Mouse (Mus musculus): ENCODE data around the gene Rab11fip5. TPM values are rescaled to one million over a fixed set of nuclear protein-coding genes. Genes with fewer than 3 reads are reported as not detected.

Gene Rab11fip5
- 10 to 100 TPM; 22.7 to 47.7 TPM for total RNA-seq (2021)
- polyA plus RNA-seq (2012; rRNA removed): 33.7 and 35.4 TPM in 2 replicates
- long read RNA-seq, full-length matches to known transcripts: 41 of 56 reads
- long read RNA-seq, partial matches to known transcripts: 9 of 56 reads
- long read RNA-seq, other reads (novel, unspliced or antisense): 6 of 56 reads

- DNase-seq: peak; percentile 72
Observed at GRCm38 (mm10) chr6:85373951-85374733, at the start of gene Rab11fip5. Rab11fip5 (minus strand) TSS chr6:85374634.

GRCm38 (mm10) chr6:85423836-85424379, 49.5 kb upstream of the Rab11fip5 start, which contains the start of gene Noto:
Noto (plus strand) TSS chr6:85423886.
- DNase-seq: peak; percentile 50

- DNase-seq: no peak
Observed at GRCm38 (mm10) chr6:85419150-85419549, 44.7 kb upstream of the Rab11fip5 start.

GRCm38 (mm10) chr6:85415829-85416228, 41.4 kb upstream of the Rab11fip5 start:
- DNase-seq: no peak

- DNase-seq: peak; percentile 52
Observed at GRCm38 (mm10) chr6:85410771-85411273, 36.4 kb upstream of the Rab11fip5 start.

GRCm38 (mm10) chr6:85409003-85409402, 34.6 kb upstream of the Rab11fip5 start:
- DNase-seq: no peak

- DNase-seq: no peak
Observed at GRCm38 (mm10) chr6:85403039-85403438, 28.6 kb upstream of the Rab11fip5 start.

- DNase-seq: no peak
Observed at GRCm38 (mm10) chr6:85402613-85403012, 28.2 kb upstream of the Rab11fip5 start.

GRCm38 (mm10) chr6:85399715-85400114, 25.3 kb upstream of the Rab11fip5 start:
- DNase-seq: no peak

- peak; percentile 50 for DNase-seq
Observed at GRCm38 (mm10) chr6:85397165-85397564, 22.7 kb upstream of the Rab11fip5 start.

- DNase-seq: no peak
Observed at GRCm38 (mm10) chr6:85395360-85395759, 20.9 kb upstream of the Rab11fip5 start.

GRCm38 (mm10) chr6:85391803-85392202, 17.4 kb upstream of the Rab11fip5 start:
- DNase-seq: peak; percentile 53

GRCm38 (mm10) chr6:85388608-85389007, 14.2 kb upstream of the Rab11fip5 start:
- DNase-seq: no peak

GRCm38 (mm10) chr6:85382791-85383190, 8.4 kb upstream of the Rab11fip5 start:
- DNase-seq: peak; percentile 43

- DNase-seq: no peak
Observed at GRCm38 (mm10) chr6:85381648-85382020, 7.2 kb upstream of the Rab11fip5 start.

- no peak for DNase-seq
Observed at GRCm38 (mm10) chr6:85380901-85381647, 6.6 kb upstream of the Rab11fip5 start.

- DNase-seq: peak; percentile 86
Observed at GRCm38 (mm10) chr6:85380201-85380900, 5.9 kb upstream of the Rab11fip5 start.

GRCm38 (mm10) chr6:85378629-85379028, 4.2 kb upstream of the Rab11fip5 start:
- DNase-seq: no peak

GRCm38 (mm10) chr6:85377876-85378275, 3.4 kb upstream of the Rab11fip5 start:
- no peak for DNase-seq

GRCm38 (mm10) chr6:85377066-85377734, 2.8 kb upstream of the Rab11fip5 start:
- DNase-seq: no peak

GRCm38 (mm10) chr6:85374734-85375114, 290 bp upstream of the Rab11fip5 start:
- DNase-seq: peak; percentile 98

All from adrenal gland, adult 2 months (tissue).